Mouse (Mus musculus) cerebellum, adult 9-11 months (tissue): ENCODE measurements at regions not wholly inside any gene's neighbourhood (a gene's known extent, or its start where the extent isn't known, plus 50 kb on each side); places are given as distances from the start of the nearest gene placed in this dataset.

Experiments used
- DNase-seq: peaks from one replicate; pipeline ENCODE4 v3.0.0; 2022

DNA sequence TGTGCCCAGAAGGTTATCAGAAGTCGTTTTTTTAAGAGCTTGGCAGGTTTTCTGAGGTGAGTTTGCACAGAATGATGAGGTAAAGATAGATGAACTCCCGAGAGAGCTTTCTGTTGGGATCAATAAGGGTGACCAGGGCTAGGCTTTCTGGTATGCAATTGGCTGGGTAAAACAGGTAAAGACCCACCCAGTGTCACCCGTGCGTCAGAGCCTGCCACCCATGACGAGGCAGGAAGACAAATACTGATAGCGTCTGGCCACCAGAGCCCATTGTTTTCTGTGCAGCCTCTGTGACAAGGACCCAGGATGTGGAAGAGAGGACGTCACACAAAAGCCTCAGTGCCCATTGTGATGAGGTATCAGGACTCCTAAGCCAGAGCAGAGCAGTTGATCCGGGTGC is 58.0 kb upstream of the Vps8 start:
- DNase-seq = no peak

GRCm38 (mm10) chr16:21367449-21367848 is 55.5 kb upstream of the Vps8 start:
- DNase-seq = no peak

- no peak for DNase-seq
These were observed 54.1 kb upstream of the Vps8 start for GRCm38 (mm10) chr16:21368821-21369220.

DNA sequence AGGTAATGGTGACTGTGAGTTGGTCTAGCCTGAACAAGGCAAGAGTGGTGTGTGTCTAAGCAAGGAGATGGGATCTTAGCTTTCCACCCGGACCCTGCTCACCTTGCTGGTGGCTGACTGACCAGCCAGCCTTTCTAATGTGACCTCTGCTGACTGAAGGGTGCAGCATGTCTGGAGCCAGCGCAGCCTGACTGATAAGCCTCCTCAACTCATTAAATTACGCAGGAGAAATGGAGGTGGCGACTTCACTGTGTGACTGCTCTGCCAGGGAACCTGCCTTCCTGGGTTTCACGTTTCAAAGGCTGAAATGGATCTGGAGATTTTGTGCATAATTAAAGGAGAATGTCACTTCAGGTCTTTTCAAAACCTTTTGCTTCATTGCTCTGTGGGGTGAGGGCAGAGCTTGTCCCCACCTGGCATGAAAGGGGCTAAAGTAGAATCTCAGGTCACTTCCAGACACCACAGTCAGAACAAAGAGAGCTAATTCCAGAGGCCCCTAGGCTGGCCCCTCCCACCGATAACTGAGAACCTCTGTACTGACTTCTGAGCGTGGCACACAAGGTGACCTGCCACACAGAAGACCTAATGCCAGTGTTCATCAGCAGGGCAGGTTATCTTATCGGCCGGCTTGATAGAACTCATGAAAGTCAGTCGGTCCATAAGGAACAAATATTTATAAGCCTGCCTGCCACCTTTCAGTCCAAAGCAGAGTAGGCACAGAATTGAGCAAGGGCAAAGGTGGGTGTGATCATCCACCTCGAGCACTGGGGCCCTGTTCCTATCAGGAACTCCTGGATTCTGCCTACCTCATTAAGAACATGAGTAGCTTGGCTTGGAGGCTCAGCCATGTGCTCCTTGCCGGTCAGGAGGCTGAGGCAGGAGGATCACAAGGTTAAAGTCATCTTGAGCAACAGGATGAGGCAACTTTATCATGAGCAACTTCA is 53.1 kb upstream of the Vps8 start:
- no peak for DNase-seq
